Mouse (Mus musculus): ENCODE data around the gene Skor1. TPM values are rescaled to one million over a fixed set of nuclear protein-coding genes. Genes with fewer than 3 reads are reported as not detected.

The Skor1 gene
- total RNA-seq, 2 experiments from 2014 or later, result not detected

GRCm38 (mm10) chr9:63151072-63151870 is 2.5 kb upstream of the Skor1 start:
- ATAC-seq (replicated peaks; ENCODE audit: low FRiP score, low TSS enrichment, poor library complexity, severe bottlenecking), result peak; percentile 79

- no peak for ATAC-seq (replicated peaks; ENCODE audit: low FRiP score, low TSS enrichment, poor library complexity, severe bottlenecking)
These were observed 1.5 kb upstream of the Skor1 start for GRCm38 (mm10) chr9:63150086-63150800.

GRCm38 (mm10) chr9:63149372-63149766 is 608 bp upstream of the Skor1 start:
- ATAC-seq (replicated peaks; ENCODE audit: low FRiP score, low TSS enrichment, poor library complexity, severe bottlenecking), result no peak

GRCm38 (mm10) chr9:63147786-63148409 is 863 bp downstream of the Skor1 start:
- no peak for ATAC-seq (replicated peaks; ENCODE audit: low FRiP score, low TSS enrichment, poor library complexity, severe bottlenecking)

- no peak for ATAC-seq (replicated peaks; ENCODE audit: low FRiP score, low TSS enrichment, poor library complexity, severe bottlenecking)
These were observed 1.5 kb downstream of the Skor1 start for GRCm38 (mm10) chr9:63147296-63147695.

- no peak for ATAC-seq (replicated peaks; ENCODE audit: low FRiP score, low TSS enrichment, poor library complexity, severe bottlenecking)
These were observed 1.9 kb downstream of the Skor1 start for GRCm38 (mm10) chr9:63146856-63147274.

- no peak for ATAC-seq (replicated peaks; ENCODE audit: low FRiP score, low TSS enrichment, poor library complexity, severe bottlenecking)
These were observed 2.5 kb downstream of the Skor1 start for GRCm38 (mm10) chr9:63146126-63146855.

GRCm38 (mm10) chr9:63145249-63146125 is 3.3 kb downstream of the Skor1 start:
- no peak for ATAC-seq (replicated peaks; ENCODE audit: low FRiP score, low TSS enrichment, poor library complexity, severe bottlenecking)

GRCm38 (mm10) chr9:63144502-63145248 is 4.1 kb downstream of the Skor1 start:
- ATAC-seq (replicated peaks; ENCODE audit: low FRiP score, low TSS enrichment, poor library complexity, severe bottlenecking), result no peak

- ATAC-seq (replicated peaks; ENCODE audit: low FRiP score, low TSS enrichment, poor library complexity, severe bottlenecking), result no peak
These were observed 4.9 kb downstream of the Skor1 start for GRCm38 (mm10) chr9:63143641-63144501.

GRCm38 (mm10) chr9:63143227-63143626 is 5.5 kb downstream of the Skor1 start:
- no peak for ATAC-seq (replicated peaks; ENCODE audit: low FRiP score, low TSS enrichment, poor library complexity, severe bottlenecking)

GRCm38 (mm10) chr9:63142335-63143036 is 6.3 kb downstream of the Skor1 start:
- no peak for ATAC-seq (replicated peaks; ENCODE audit: low FRiP score, low TSS enrichment, poor library complexity, severe bottlenecking)

GRCm38 (mm10) chr9:63141641-63142334 is 7.0 kb downstream of the Skor1 start:
- no peak for ATAC-seq (replicated peaks; ENCODE audit: low FRiP score, low TSS enrichment, poor library complexity, severe bottlenecking)

GRCm38 (mm10) chr9:63140211-63140610 is 8.6 kb downstream of the Skor1 start:
- ATAC-seq (replicated peaks; ENCODE audit: low FRiP score, low TSS enrichment, poor library complexity, severe bottlenecking), result no peak

GRCm38 (mm10) chr9:63139661-63140060 is 9.1 kb downstream of the Skor1 start:
- ATAC-seq (replicated peaks; ENCODE audit: low FRiP score, low TSS enrichment, poor library complexity, severe bottlenecking), result no peak

GRCm38 (mm10) chr9:63138481-63138967 is 10.2 kb downstream of the Skor1 start:
- no peak for ATAC-seq (replicated peaks; ENCODE audit: low FRiP score, low TSS enrichment, poor library complexity, severe bottlenecking)
